Mouse (Mus musculus) midbrain, embryonic 13.5 days (tissue): ENCODE measurements around the gene Mapkbp1. TPM values are rescaled to one million over a fixed set of nuclear protein-coding genes. Genes with fewer than 3 reads are reported as not detected.
A peak's percentile ranks its signal among the peaks of the same experiment; 100 is the strongest.

Source experiments
- ATAC-seq: fragments of 200-750 bp; cut with Nextera tagmentation; 2 replicates; pipeline ENCODE4 v1.8.0; 2017; ENCODE audit warnings: mild to moderate bottlenecking, moderate TSS enrichment, moderate library complexity
- H3K27ac ChIP-seq: fragments of 300-500 bp; sonication (generic); 2 replicates; pipeline ENCODE4 v1.5.1; 2015; ENCODE audit warnings: inconsistent platforms, mild to moderate bottlenecking, moderate library complexity
- H3K27me3 ChIP-seq: fragments of 300-500 bp; sonication (generic); 2 replicates; pipeline ENCODE4 v1.6.1; 2015; ENCODE audit warnings: mild to moderate bottlenecking, inconsistent platforms
- H3K36me3 ChIP-seq: fragments of 300-500 bp; sonication (generic); 2 replicates; pipeline ENCODE4 v1.6.1; 2015; ENCODE audit warnings: mild to moderate bottlenecking, inconsistent platforms
- H3K4me1 ChIP-seq: fragments of 300-500 bp; sonication (generic); replicated peaks from 2 replicates; pipeline ENCODE4 v1.6.1; 2015; ENCODE audit warnings: inconsistent platforms
- H3K4me2 ChIP-seq: fragments of 300-500 bp; sonication (generic); replicated peaks from 2 replicates; pipeline ENCODE4 v1.6.1; 2015; ENCODE audit warnings: moderate library complexity, mild to moderate bottlenecking, inconsistent platforms
- H3K4me3 ChIP-seq: fragments of 300-500 bp; sonication (generic); replicated peaks from 2 replicates; pipeline ENCODE4 v1.5.1; 2015; ENCODE audit warnings: mild to moderate bottlenecking, inconsistent platforms
- H3K9ac ChIP-seq: fragments of 300-500 bp; sonication (generic); replicated peaks from 2 replicates; pipeline ENCODE4 v1.6.1; 2015; ENCODE audit warnings: mild to moderate bottlenecking, inconsistent platforms
- H3K9me3 ChIP-seq: fragments of 300-500 bp; sonication (generic); 2 replicates; pipeline ENCODE4 v1.6.1; 2016; ENCODE audit warnings: mild to moderate bottlenecking, inconsistent platforms
- WGBS: fragments of 180-500 bp; shearing (Covaris S2); methylation state at CpG from one replicate; pipeline ENCODE4 v1.1.7; 2015; 5-methylcytosine and 5-hydroxymethylcytosine counted together
- polyA plus RNA-seq: library from polyadenylated mRNA; unstranded; fragments of >200 nt; fragmentation: Nextera tagmentation; extraction: Ambion mirVana; gene quantifications from 2 replicates; pipeline ENCODE4 v1.2.1, GENCODE M21; 2015

Gene Mapkbp1
- polyA plus RNA-seq, result 5.3 and 6.0 TPM in 2 replicates

DNA sequence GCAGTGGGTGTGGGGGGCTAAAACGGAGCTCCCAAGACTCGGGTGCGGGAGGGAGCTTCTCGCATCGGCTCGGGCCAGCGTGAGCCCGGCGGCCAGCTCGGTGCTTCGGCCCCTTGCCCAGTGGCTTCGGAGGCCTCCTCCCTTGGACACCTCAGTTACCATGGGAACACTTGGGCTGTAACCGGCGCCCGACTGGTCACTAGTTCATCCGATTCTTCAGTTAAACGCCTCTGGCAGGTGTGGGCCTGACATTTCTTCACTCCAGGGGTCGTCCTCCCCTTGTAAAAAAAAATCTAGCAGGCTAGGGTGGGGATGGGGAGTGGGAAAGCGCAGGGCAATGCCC is at the start of gene Mapkbp1:
Gene Mapkbp1, plus strand, starts transcription at position 163 of the 343 bp plus-strand sequence.
- H3K9ac ChIP-seq, result peak within 1 kb of the TSS; percentile 88
- H3K9me3 ChIP-seq, result no peaks in the 10 kb centered on the region
- peaks cover 3% of the 10 kb centered on the region; the same call in 1 of the 2 replicates for H3K36me3 ChIP-seq
- peak within 1 kb of the TSS; percentile 83 for H3K4me3 ChIP-seq
- H3K4me1 ChIP-seq, result peaks cover 32% of the 10 kb centered on the region
- no peaks in the 10 kb centered on the region for H3K27me3 ChIP-seq
- H3K4me2 ChIP-seq, result peak within 1 kb of the TSS; percentile 71
- ATAC-seq, result peak; percentile 90
- 3% methylated on average over 19 of the region's 19 CpGs for WGBS
- H3K27ac ChIP-seq, result peak within 1 kb of the TSS; percentile 71

- no peak for ATAC-seq
- no peaks in the 10 kb centered on the region for H3K27me3 ChIP-seq
- H3K9ac ChIP-seq, result no peak overlapping the region
- no peak overlapping the region for H3K4me3 ChIP-seq
- H3K27ac ChIP-seq, result no peak overlapping the region
- 59% methylated on average over 9 of the region's 9 CpGs for WGBS
- no peaks in the 10 kb centered on the region for H3K9me3 ChIP-seq
- H3K4me1 ChIP-seq, result peaks cover 25% of the 10 kb centered on the region
- H3K4me2 ChIP-seq, result no peak overlapping the region
- peaks cover 13% of the 10 kb centered on the region for H3K36me3 ChIP-seq
Observed at GRCm38 (mm10) chr2:119970571-119970970, 1.9 kb upstream of the Mapkbp1 start.

GRCm38 (mm10) chr2:119971316-119971715 is 1.2 kb upstream of the Mapkbp1 start:
- Histone ChIP-seq H3K4me3 (peak overlapping the region; percentile 83; the same call in 1 of the 2 replicates), H3K27ac (no peak overlapping the region), H3K4me2 (peak overlapping the region; percentile 71; the same call in 1 of the 2 replicates), H3K4me1 (peaks cover 25% of the 10 kb centered on the region), H3K9me3 (no peaks in the 10 kb centered on the region), H3K36me3 (peaks cover 8% of the 10 kb centered on the region; the same call in 1 of the 2 replicates), H3K9ac (no peak overlapping the region), H3K27me3 (no peaks in the 10 kb centered on the region)
- WGBS, result 84% methylated on average over 3 of the region's 3 CpGs
- ATAC-seq, result no peak

DNA sequence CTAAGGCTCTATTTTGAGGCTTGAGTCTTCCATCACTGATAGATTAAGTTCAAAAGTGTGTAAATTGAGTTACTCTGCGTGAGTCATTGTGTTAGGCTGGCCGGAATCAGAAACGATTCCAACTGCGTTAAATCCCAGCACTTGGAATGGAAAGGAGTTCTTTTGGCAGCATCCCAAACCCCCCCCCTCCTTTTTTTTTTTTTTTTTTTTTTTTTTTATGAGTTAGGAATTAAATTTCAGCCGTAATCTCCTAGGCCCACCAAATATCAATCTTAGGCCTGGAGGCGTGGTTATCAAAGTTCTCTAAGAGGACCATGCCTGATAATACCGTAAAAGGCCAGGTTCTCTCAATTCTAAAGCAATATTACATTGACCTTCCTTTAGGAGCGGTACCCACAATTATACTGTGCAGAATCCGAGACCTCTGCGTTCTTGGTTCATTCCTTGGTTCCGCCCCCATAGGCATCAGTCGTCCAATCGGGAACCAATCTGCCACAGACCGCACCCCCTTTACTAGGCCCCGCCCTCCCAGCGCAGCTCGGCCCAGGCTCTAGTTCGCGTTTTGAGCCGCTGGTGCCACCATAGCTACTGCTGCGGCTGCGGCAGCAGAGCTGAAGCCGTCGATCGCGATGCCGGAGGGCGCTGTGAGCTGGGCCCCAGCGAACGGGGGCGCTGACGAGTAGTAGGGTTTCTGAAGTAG is 512 bp upstream of the Mapkbp1 start:
- peaks cover 3% of the 10 kb centered on the region; the same call in 1 of the 2 replicates for H3K36me3 ChIP-seq
- peaks cover 30% of the 10 kb centered on the region for H3K4me1 ChIP-seq
- H3K4me2 ChIP-seq, result peak overlapping the region; percentile 71
- WGBS, result 2% methylated on average over 32 of the region's 32 CpGs
- peak; percentile 99 for ATAC-seq
- no peaks in the 10 kb centered on the region for H3K27me3 ChIP-seq
- peak overlapping the region; percentile 71 for H3K27ac ChIP-seq
- peak overlapping the region; percentile 88 for H3K9ac ChIP-seq
- H3K4me3 ChIP-seq, result peak overlapping the region; percentile 83
- H3K9me3 ChIP-seq, result no peaks in the 10 kb centered on the region

DNA sequence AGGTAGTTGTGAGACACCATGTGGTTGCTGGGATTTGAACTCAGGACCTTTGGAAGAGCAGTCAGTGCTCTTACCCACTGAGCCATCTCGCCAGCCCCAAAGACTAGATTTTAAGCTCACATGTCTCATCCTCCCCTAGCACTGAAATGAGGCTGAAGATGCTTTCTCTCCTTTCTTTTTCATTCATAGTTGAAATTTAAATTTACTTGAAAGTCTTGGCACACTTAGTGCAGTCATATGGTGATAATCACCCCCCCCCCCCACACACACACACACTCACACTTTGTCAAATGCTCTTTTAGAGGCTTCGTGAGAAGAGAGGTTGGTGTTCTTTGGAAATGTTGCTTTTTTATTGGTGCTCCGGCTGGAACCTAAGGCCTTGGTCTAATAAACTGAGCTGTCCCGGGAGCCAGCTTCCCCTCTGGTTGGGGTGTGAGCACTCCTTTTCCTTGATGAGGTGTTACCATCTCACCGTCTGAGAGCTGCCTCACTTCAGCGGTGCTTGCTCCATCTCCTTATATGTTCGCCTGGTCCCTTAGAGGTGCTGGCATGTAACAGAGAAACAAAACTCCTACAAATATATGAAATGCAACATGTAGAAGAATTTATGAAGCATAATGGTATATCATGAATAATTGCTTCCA is 8.0 kb downstream of the Mapkbp1 start:
- no peak overlapping the region for H3K27ac ChIP-seq
- H3K9me3 ChIP-seq, result no peaks in the 10 kb centered on the region
- peaks cover 25% of the 10 kb centered on the region for H3K4me1 ChIP-seq
- peaks cover 8% of the 10 kb centered on the region; the same call in 1 of the 2 replicates for H3K36me3 ChIP-seq
- no peak for ATAC-seq
- H3K4me3 ChIP-seq, result no peak overlapping the region
- H3K9ac ChIP-seq, result no peak overlapping the region
- H3K4me2 ChIP-seq, result no peak overlapping the region
- WGBS, result 86% methylated on average over 7 of the region's 7 CpGs
- no peaks in the 10 kb centered on the region for H3K27me3 ChIP-seq

- Histone ChIP-seq H3K4me1 (peaks cover 24% of the 10 kb centered on the region), H3K9ac (no peak overlapping the region), H3K36me3 (peaks cover 8% of the 10 kb centered on the region; the same call in 1 of the 2 replicates), H3K27me3 (no peaks in the 10 kb centered on the region), H3K4me3 (no peak overlapping the region), H3K4me2 (no peak overlapping the region), H3K9me3 (no peaks in the 10 kb centered on the region), H3K27ac (no peak overlapping the region)
- WGBS, result 90% methylated on average over 2 of the region's 2 CpGs
- no peak for ATAC-seq
Observed at GRCm38 (mm10) chr2:119981631-119982030, 9.1 kb downstream of the Mapkbp1 start.

- H3K4me2 ChIP-seq, result no peak overlapping the region
- H3K27me3 ChIP-seq, result no peaks in the 10 kb centered on the region
- no peak for ATAC-seq
- H3K4me3 ChIP-seq, result no peak overlapping the region
- no peaks in the 10 kb centered on the region for H3K4me1 ChIP-seq
- 72% methylated on average over 8 of the region's 8 CpGs for WGBS
- no peak overlapping the region for H3K27ac ChIP-seq
- no peaks in the 10 kb centered on the region for H3K9me3 ChIP-seq
- H3K9ac ChIP-seq, result no peak overlapping the region
- peaks cover 8% of the 10 kb centered on the region; the same call in 1 of the 2 replicates for H3K36me3 ChIP-seq
Observed at GRCm38 (mm10) chr2:119985871-119986270, 13.4 kb downstream of the Mapkbp1 start.

GRCm38 (mm10) chr2:119986369-119986768 is 13.9 kb downstream of the Mapkbp1 start:
- no peaks in the 10 kb centered on the region for H3K27me3 ChIP-seq
- no peak overlapping the region for H3K4me3 ChIP-seq
- 63% methylated on average over 6 of the region's 6 CpGs for WGBS
- no peak overlapping the region for H3K9ac ChIP-seq
- no peaks in the 10 kb centered on the region for H3K9me3 ChIP-seq
- no peak overlapping the region for H3K4me2 ChIP-seq
- no peaks in the 10 kb centered on the region for H3K4me1 ChIP-seq
- no peak for ATAC-seq
- no peak overlapping the region for H3K27ac ChIP-seq
- H3K36me3 ChIP-seq, result peaks cover 8% of the 10 kb centered on the region; the same call in 1 of the 2 replicates

GRCm38 (mm10) chr2:119987441-119987840 is 14.9 kb downstream of the Mapkbp1 start:
- Histone ChIP-seq H3K4me2 (no peak overlapping the region), H3K9ac (no peak overlapping the region), H3K9me3 (no peaks in the 10 kb centered on the region), H3K27ac (no peak overlapping the region), H3K36me3 (peaks cover 3% of the 10 kb centered on the region; the same call in 1 of the 2 replicates), H3K27me3 (no peaks in the 10 kb centered on the region), H3K4me1 (no peaks in the 10 kb centered on the region), H3K4me3 (no peak overlapping the region)
- ATAC-seq, result no peak
- WGBS, result 97% methylated on average over 2 of the region's 2 CpGs

GRCm38 (mm10) chr2:119988952-119989351 is 16.5 kb downstream of the Mapkbp1 start:
- Histone ChIP-seq H3K9ac (no peak overlapping the region), H3K9me3 (no peaks in the 10 kb centered on the region), H3K36me3 (no peaks in the 10 kb centered on the region), H3K4me2 (no peak overlapping the region), H3K27me3 (no peaks in the 10 kb centered on the region), H3K4me1 (no peaks in the 10 kb centered on the region), H3K4me3 (no peak overlapping the region), H3K27ac (no peak overlapping the region)
- WGBS, result 93% methylated on average over 4 of the region's 4 CpGs
- no peak for ATAC-seq

DNA sequence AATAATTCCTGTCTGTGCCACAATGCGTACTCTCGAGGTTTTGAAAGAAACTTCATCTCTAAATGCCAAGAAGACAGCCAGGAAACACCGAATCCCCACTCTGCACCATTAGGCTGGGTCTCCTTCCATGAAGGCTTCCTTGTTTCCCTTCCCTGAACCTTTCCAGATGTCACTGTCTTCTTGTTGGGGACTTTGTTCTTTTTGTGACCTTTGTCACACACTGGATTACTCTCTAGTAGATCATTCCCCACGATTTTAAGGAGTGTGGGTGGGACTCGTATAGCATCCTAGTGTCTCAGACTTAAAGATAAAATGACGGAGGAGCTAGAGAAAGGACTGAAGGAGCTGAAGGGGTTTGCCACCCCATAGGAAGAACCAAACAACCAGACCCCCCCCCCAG is 18.4 kb downstream of the Mapkbp1 start:
- Histone ChIP-seq H3K9me3 (no peaks in the 10 kb centered on the region), H3K9ac (no peak overlapping the region), H3K4me3 (no peak overlapping the region), H3K27ac (no peak overlapping the region), H3K36me3 (no peaks in the 10 kb centered on the region), H3K27me3 (no peaks in the 10 kb centered on the region), H3K4me1 (peaks cover 5% of the 10 kb centered on the region; the same call in 1 of the 2 replicates), H3K4me2 (no peak overlapping the region)
- no peak for ATAC-seq
- WGBS, result 87% methylated on average over 6 of the region's 6 CpGs

GRCm38 (mm10) chr2:119992349-119992748 is 19.9 kb downstream of the Mapkbp1 start:
- no peaks in the 10 kb centered on the region for H3K27me3 ChIP-seq
- H3K4me1 ChIP-seq, result peaks cover 5% of the 10 kb centered on the region; the same call in 1 of the 2 replicates
- H3K4me2 ChIP-seq, result no peak overlapping the region
- H3K4me3 ChIP-seq, result no peak overlapping the region
- H3K9me3 ChIP-seq, result no peaks in the 10 kb centered on the region
- no peak for ATAC-seq
- WGBS, result 93% methylated on average over 2 of the region's 2 CpGs
- H3K36me3 ChIP-seq, result no peaks in the 10 kb centered on the region
- H3K27ac ChIP-seq, result no peak overlapping the region
- H3K9ac ChIP-seq, result no peak overlapping the region
